Mouse (Mus musculus) embryo, embryonic 10 days (tissue): ENCODE results near the gene Kmt2d.

Source experiments
- DNase-seq: peaks from one replicate; pipeline ENCODE4 v3.0.0-alpha.2; 2015; ENCODE audit warnings: low spot score

Gene Kmt2d

DNA sequence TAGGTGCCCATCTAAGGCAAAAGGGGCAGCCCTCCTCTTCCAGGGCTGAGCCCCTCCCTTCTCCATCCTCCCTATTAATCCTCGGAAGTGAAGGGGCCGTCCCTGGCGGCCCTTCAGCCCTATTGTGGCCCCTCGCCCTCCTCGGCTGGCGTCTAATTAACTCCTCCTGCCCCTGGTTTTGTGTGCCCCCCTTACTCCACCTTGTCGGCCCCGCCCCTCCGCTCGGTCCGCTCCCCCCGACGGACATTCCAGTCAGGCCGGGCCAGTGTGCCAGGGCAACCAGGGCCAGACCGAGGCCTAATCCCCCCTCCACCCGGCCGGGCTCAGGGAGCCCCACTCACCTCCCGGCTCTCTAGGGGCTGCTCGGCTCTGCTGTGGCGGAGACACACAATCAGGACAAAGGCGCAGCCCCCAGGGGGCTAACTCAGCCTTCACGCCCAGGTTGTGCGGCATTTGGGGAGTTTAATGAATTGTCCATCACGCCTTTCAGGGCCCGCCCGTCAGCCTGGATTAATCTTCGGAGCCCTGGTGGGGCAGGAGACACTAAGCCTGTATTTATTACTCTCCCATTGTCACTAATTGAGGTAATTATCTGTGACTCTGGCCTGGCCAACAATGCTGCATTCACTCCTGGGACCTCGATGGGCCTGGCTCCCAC is 73.0 kb downstream of the Kmt2d start:
- DNase-seq, result peak; percentile 85

DNA sequence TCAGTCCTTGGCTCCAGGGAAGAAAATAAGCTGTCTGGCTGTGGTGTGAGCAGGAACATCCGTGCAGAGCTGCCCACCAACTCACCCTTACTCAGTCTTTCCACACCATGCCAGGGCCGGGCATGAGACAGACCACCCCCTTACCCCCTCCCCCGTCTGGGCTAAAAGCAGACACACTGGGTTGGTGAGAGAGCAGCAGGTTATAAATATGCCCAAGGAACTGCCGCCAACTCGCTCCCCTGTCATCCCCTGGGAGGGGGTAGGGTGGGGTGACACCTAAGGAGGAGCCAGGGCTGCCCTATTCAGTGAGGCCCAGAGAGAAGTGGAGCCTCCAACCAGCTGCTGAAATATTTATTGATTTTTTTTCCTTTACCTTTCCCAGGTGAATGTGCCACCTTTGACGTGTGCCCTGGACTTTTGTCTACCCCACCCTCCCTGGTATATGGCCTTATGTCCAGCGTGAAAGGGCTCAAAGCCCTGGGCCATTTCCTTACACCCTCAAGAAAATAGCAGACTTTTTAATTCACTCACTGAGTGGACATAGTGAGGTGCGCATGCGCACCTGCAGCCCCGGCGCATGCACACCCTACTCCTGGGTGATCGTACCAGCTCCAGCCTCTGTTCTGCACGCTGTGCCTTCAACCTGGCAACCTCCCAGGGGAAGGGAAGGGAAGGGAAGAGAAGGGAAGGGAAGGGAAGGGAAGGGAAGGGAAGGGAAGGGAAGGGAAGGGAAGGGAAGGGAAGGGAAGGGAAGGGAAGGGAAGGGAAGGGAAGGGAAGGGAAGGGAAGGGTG is 74.0 kb downstream of the Kmt2d start:
- no peak for DNase-seq

- DNase-seq, result no peak
Measured at GRCm38 (mm10) chr15:98793141-98793698, 77.8 kb downstream of the Kmt2d start.

GRCm38 (mm10) chr15:98792233-98793020 is 78.6 kb downstream of the Kmt2d start:
- no peak for DNase-seq

GRCm38 (mm10) chr15:98791771-98792170 is 79.2 kb downstream of the Kmt2d start:
- no peak for DNase-seq

GRCm38 (mm10) chr15:98791221-98791620 is 79.8 kb downstream of the Kmt2d start:
- DNase-seq, result no peak

- DNase-seq, result no peak
Measured at GRCm38 (mm10) chr15:98790761-98791160, 80.2 kb downstream of the Kmt2d start.

DNA sequence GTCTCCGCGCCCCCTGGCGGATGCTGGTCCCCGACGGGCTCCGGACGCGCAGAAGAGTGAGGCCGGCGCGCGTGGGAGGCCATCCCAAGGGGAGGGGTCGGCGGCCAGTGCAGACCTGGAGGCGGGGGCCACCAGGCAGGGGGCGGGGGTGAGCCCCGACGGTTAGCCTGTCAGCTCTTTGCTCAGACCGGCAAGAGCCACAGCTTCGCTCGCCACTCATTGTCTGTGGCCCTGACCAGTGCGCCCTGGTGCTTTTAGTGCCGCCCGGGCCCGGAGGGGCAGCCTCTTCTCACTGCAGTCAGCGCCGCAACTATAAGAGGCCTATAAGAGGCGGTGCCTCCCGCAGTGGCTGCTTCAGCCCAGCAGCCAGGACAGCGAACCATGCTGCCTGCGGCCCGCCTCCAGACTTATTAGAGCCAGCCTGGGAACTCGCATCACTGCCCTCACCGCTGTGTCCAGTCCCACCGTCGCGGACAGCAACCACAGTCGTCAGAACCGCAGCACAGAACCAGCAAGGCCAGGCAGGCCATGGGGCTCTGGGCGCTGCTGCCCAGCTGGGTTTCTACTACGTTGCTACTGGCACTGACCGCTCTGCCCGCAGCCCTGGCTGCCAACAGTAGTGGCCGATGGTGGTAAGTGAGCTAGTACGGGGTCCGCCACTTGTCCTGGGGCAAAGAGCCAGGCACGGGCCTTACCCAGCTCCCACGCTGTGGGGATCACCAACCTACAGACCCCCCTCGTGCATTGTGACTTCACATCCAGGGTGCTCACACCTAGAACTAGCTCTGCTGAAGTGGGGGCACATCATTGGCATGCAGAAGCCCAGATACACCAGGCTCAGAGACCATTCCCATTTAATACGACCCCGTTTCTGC is 81.1 kb downstream of the Kmt2d start, which contains the start of gene Wnt1:
Gene Wnt1 (plus strand): TSS at position 197 of the 875 bp plus-strand sequence.
- peak; percentile 73 for DNase-seq

- no peak for DNase-seq
Measured at GRCm38 (mm10) chr15:98788972-98789660, 81.9 kb downstream of the Kmt2d start.

- DNase-seq, result no peak
Measured at GRCm38 (mm10) chr15:98787930-98788329, 83.1 kb downstream of the Kmt2d start.

- DNase-seq, result no peak
Measured at GRCm38 (mm10) chr15:98785744-98786143, 85.3 kb downstream of the Kmt2d start.
